Mouse (Mus musculus): ENCODE measurements at regions not wholly inside any gene's neighbourhood (a gene's known extent, or its start where the extent isn't known, plus 50 kb on each side); places are given as distances from the start of the nearest gene placed in this dataset.

GRCm38 (mm10) chr12:70712322-70713024, 112.8 kb upstream of the Frmd6 start:
- no peak for DNase-seq (ENCODE audit: extremely low read depth, low read depth)

GRCm38 (mm10) chr12:70713499-70714280, 111.6 kb upstream of the Frmd6 start:
- peak; percentile 12 for DNase-seq (ENCODE audit: extremely low read depth, low read depth)

GRCm38 (mm10) chr12:70714281-70714679, 111.0 kb upstream of the Frmd6 start:
- DNase-seq (ENCODE audit: extremely low read depth, low read depth) = no peak

GRCm38 (mm10) chr12:70715836-70716235, 109.5 kb upstream of the Frmd6 start:
- DNase-seq (ENCODE audit: extremely low read depth, low read depth) = no peak

GRCm38 (mm10) chr12:70718602-70719001, 106.7 kb upstream of the Frmd6 start:
- no peak for DNase-seq (ENCODE audit: extremely low read depth, low read depth)

GRCm38 (mm10) chr12:70719255-70719654, 106.1 kb upstream of the Frmd6 start:
- DNase-seq (ENCODE audit: extremely low read depth, low read depth) = no peak

- DNase-seq (ENCODE audit: extremely low read depth, low read depth) = no peak
Observed at GRCm38 (mm10) chr12:70720178-70720894, 105.0 kb upstream of the Frmd6 start.

- no peak for DNase-seq (ENCODE audit: extremely low read depth, low read depth)
Observed at GRCm38 (mm10) chr12:70725326-70725725, 100.0 kb upstream of the Frmd6 start.

GRCm38 (mm10) chr12:70727496-70728259, 97.6 kb upstream of the Frmd6 start:
- no peak for DNase-seq (ENCODE audit: extremely low read depth, low read depth)

- DNase-seq (ENCODE audit: extremely low read depth, low read depth) = no peak
Observed at GRCm38 (mm10) chr12:70728407-70728806, 96.9 kb upstream of the Frmd6 start.

- no peak for DNase-seq (ENCODE audit: extremely low read depth, low read depth)
Observed at GRCm38 (mm10) chr12:70729961-70730360, 95.4 kb upstream of the Frmd6 start.

- DNase-seq (ENCODE audit: extremely low read depth, low read depth) = no peak
Observed at GRCm38 (mm10) chr12:70731498-70731897, 93.8 kb upstream of the Frmd6 start.

GRCm38 (mm10) chr12:70732591-70732990, 92.7 kb upstream of the Frmd6 start:
- DNase-seq (ENCODE audit: extremely low read depth, low read depth) = no peak

GRCm38 (mm10) chr12:70738554-70738953, 86.8 kb upstream of the Frmd6 start:
- no peak for DNase-seq (ENCODE audit: extremely low read depth, low read depth)

- DNase-seq (ENCODE audit: extremely low read depth, low read depth) = no peak
Observed at GRCm38 (mm10) chr12:70739316-70739715, 86.0 kb upstream of the Frmd6 start.

GRCm38 (mm10) chr12:70739766-70740165, 85.5 kb upstream of the Frmd6 start:
- no peak for DNase-seq (ENCODE audit: extremely low read depth, low read depth)

GRCm38 (mm10) chr12:70742836-70743235, 82.5 kb upstream of the Frmd6 start:
- DNase-seq (ENCODE audit: extremely low read depth, low read depth) = no peak

GRCm38 (mm10) chr12:70745681-70746080, 79.6 kb upstream of the Frmd6 start:
- no peak for DNase-seq (ENCODE audit: extremely low read depth, low read depth)

GRCm38 (mm10) chr12:70749651-70750050, 75.7 kb upstream of the Frmd6 start:
- DNase-seq (ENCODE audit: extremely low read depth, low read depth) = no peak

GRCm38 (mm10) chr12:70750651-70751578, 74.4 kb upstream of the Frmd6 start:
- DNase-seq (ENCODE audit: extremely low read depth, low read depth) = no peak
